Mouse (Mus musculus) heart, embryonic 14.5 days (tissue): ENCODE measurements around the gene Ncf2. TPM values are rescaled to one million over a fixed set of nuclear protein-coding genes. Genes with fewer than 3 reads are reported as not detected.
"Not testable (repeated sequence)": the region's sequence is repeated elsewhere in the genome, so short reads cannot be mapped to it uniquely, and the experiment has no call there.

ENCODE experiments used
- ATAC-seq: fragments of 200-750 bp; cut with Nextera tagmentation; 2 replicates; pipeline ENCODE4 v1.8.0; 2017; ENCODE audit warnings: low read depth, moderate TSS enrichment; ENCODE audit not compliant: insufficient number of reproducible peaks, insufficient read depth, low FRiP score
- H3K27ac ChIP-seq, 2 experiments: fragments of 200-500 bp in 1 of 2; fragments of 300-500 bp in 1 of 2; sonication (generic) in 1 of 2; replicated peaks in 1 of 2; 2 replicates each; pipeline ENCODE4 v1.5.1; 2012 to 2014; ENCODE audit warnings: low read depth in 2 of 2, low read length in 2 of 2, control low read depth in 1 of 2, mild to moderate bottlenecking in 1 of 2, mixed read lengths in 1 of 2; ENCODE audit not compliant: control insufficient read depth in 1 of 2, insufficient read depth in 1 of 2
- H3K27me3 ChIP-seq: fragments of 300-500 bp; sonication (generic); 2 replicates; pipeline ENCODE4 v1.6.1; 2014; ENCODE audit warnings: mild to moderate bottlenecking, low read length, control low read depth; ENCODE audit not compliant: control insufficient read depth, insufficient read depth
- H3K36me3 ChIP-seq: fragments of 300-500 bp; sonication (generic); 2 replicates; pipeline ENCODE4 v1.6.1; 2014; ENCODE audit warnings: mild to moderate bottlenecking, control low read depth, low read length, mixed read lengths; ENCODE audit not compliant: control insufficient read depth, insufficient read depth
- H3K4me1 ChIP-seq, 2 experiments: fragments of 200-500 bp in 1 of 2; fragments of 300-500 bp in 1 of 2; sonication (generic) in 1 of 2; 2 replicates each; pipeline ENCODE4 v1.6.1; 2012 to 2014; ENCODE audit warnings: low read length in 2 of 2, control low read depth in 1 of 2, mixed read lengths in 1 of 2; ENCODE audit not compliant: control insufficient read depth in 2 of 2, insufficient read depth in 2 of 2
- H3K4me2 ChIP-seq: fragments of 300-500 bp; sonication (generic); 2 replicates; pipeline ENCODE4 v1.6.1; 2014; ENCODE audit warnings: mild to moderate bottlenecking, low read length
- H3K4me3 ChIP-seq, 2 experiments: fragments of 200-500 bp in 1 of 2; fragments of 300-500 bp in 1 of 2; sonication (generic) in 1 of 2; 2 replicates each; pipeline ENCODE4 v1.5.1; 2012 to 2014; ENCODE audit warnings: low read length in 2 of 2, mild to moderate bottlenecking in 2 of 2, control low read depth in 1 of 2, low read depth in 1 of 2, moderate library complexity in 1 of 2; ENCODE audit not compliant: control insufficient read depth in 1 of 2, insufficient read depth in 1 of 2
- H3K9ac ChIP-seq: fragments of 300-500 bp; sonication (generic); 2 replicates; pipeline ENCODE4 v1.6.1; 2014; ENCODE audit warnings: mild to moderate bottlenecking, low read length
- H3K9me3 ChIP-seq: fragments of 300-500 bp; sonication (generic); 2 replicates; pipeline ENCODE4 v1.6.1; 2016; ENCODE audit warnings: low read length, control low read depth; ENCODE audit not compliant: control insufficient read depth
- WGBS: fragments of 180-500 bp; shearing (Covaris S2); extraction: QIAGEN DNeasy Blood & Tissue Kit; methylation state at CpG from one replicate; pipeline ENCODE4 v1.1.7; 2014; 5-methylcytosine and 5-hydroxymethylcytosine counted together
- polyA plus RNA-seq: library from polyadenylated mRNA; unstranded; fragments of >200 nt; fragmentation: Nextera tagmentation; extraction: Ambion mirVana; gene quantifications from 2 replicates; pipeline ENCODE4 v1.2.1, GENCODE M21; 2014

Ncf2 gene
- polyA plus RNA-seq, 1 experiment from 2014 or later = 3.1 TPM

DNA sequence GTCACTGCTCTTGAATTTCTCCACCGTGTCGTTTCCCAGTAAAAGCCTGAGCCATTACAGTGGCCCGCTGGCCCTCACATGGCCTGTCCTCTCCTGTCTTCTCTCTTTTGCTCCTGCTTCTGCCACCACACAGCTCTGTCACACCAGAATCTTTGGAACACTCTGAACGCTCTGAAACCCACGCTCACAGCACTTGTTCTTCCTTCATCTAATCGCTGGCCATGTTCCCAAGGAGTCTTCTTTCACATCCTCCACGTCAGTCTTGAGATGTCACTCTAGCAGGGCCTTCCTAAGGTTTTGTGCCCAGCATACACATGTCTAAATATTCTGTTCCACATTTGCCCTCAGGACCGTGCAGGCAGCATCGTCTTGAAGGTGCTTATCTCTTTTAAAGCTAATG, 29.0 kb upstream of the Ncf2 start:
- Histone ChIP-seq H3K27me3 (no peaks in the 10 kb centered on the region), H3K4me3 (no peak overlapping the region), H3K36me3 (peaks cover 75% of the 10 kb centered on the region), H3K4me2 (no peak overlapping the region), H3K9me3 (no peaks in the 10 kb centered on the region), H3K27ac (no peak overlapping the region), H3K9ac (no peak overlapping the region), H3K4me1 (0 out of 4 replicates have a peak, but pooled peaks cover 0 to 8% of the 10 kb centered on the region in 2 experiments)
- WGBS = 86% methylated on average over 9 of the region's 9 CpGs
- no peak for ATAC-seq

DNA sequence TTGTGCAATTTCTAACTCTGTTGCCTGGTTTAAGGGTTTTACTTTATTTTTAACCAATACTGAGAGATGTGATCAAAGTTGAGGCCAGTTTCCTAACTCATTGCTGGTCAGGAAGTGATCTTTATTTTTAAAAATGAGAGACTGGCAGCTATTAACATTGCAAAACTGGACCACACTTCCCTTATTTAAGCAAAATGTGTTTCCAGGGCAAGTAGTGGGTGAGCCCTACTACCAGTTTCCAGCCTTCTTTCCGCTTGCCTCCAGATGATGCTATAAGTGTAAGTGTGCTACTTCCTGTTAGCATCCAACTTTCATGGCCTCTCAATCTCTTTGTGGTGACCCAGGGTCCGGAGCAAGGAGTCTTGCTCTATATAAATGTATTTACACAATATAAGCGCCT, 25.4 kb upstream of the Ncf2 start:
- not testable (repeated sequence) for H3K4me2 ChIP-seq, H3K9ac ChIP-seq, H3K27me3 ChIP-seq, ATAC-seq, H3K4me1 ChIP-seq, H3K4me3 ChIP-seq, H3K9me3 ChIP-seq, H3K27ac ChIP-seq
- WGBS = 93% methylated on average over 3 of the region's 3 CpGs
- H3K36me3 ChIP-seq = peaks cover 70% of the 10 kb centered on the region

GRCm38 (mm10) chr1:152779071-152779737, 20.8 kb upstream of the Ncf2 start:
- Histone ChIP-seq H3K27ac (no peak overlapping the region), H3K36me3 (peaks cover 24% of the 10 kb centered on the region), H3K4me2 (peak overlapping the region; percentile 39), H3K27me3 (no peaks in the 10 kb centered on the region), H3K9me3 (no peaks in the 10 kb centered on the region), H3K4me3 (no peak overlapping the region), H3K9ac (no peak overlapping the region), H3K4me1 (0 out of 4 replicates have a peak, but pooled peaks cover 0 to 4% of the 10 kb centered on the region in 2 experiments)
- peak; percentile 59; the same call in 1 of the 2 replicates for ATAC-seq
- 18% methylated on average over 10 of the region's 10 CpGs for WGBS

GRCm38 (mm10) chr1:152784620-152785019, 15.4 kb upstream of the Ncf2 start:
- no peak overlapping the region for H3K4me3 ChIP-seq
- H3K27ac ChIP-seq = no peak overlapping the region
- no peaks in the 10 kb centered on the region for H3K27me3 ChIP-seq
- no peaks in the 10 kb centered on the region for H3K36me3 ChIP-seq
- ATAC-seq = no peak
- H3K9me3 ChIP-seq = no peaks in the 10 kb centered on the region
- H3K9ac ChIP-seq = no peak overlapping the region
- no peaks in the 10 kb centered on the region for H3K4me1 ChIP-seq
- 96% methylated on average over 8 of the region's 8 CpGs for WGBS
- no peak overlapping the region for H3K4me2 ChIP-seq

- H3K27ac ChIP-seq, H3K36me3 ChIP-seq, H3K4me1 ChIP-seq, H3K27me3 ChIP-seq, H3K9ac ChIP-seq, H3K4me2 ChIP-seq, ATAC-seq, H3K4me3 ChIP-seq, H3K9me3 ChIP-seq: not testable (repeated sequence)
- 83% methylated on average over 3 of the region's 3 CpGs for WGBS
Measured at GRCm38 (mm10) chr1:152785446-152785845, 14.5 kb upstream of the Ncf2 start.

DNA sequence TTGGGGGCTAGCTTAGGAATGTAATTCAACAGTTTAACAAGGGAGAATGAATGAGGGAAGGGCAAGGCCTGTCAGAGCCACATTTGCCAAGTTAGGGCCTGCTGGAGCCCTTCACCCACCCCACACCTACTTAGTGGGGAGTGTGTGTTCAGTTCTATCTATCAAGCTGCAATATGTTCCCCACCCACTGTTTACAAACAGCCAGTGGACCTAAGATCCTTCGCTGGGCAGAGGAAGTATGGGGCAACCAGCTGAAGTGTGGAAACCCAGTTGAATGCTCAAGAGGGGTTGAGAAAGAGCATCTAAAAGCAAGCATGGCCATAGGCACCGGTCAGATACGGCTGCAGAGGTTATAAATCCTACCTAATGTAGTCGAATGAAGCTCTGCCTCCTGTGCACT, 13.0 kb upstream of the Ncf2 start:
- no peak overlapping the region for H3K27ac ChIP-seq
- H3K4me2 ChIP-seq = no peak overlapping the region
- WGBS = 89% methylated on average over 4 of the region's 4 CpGs
- no peaks in the 10 kb centered on the region for H3K36me3 ChIP-seq
- H3K4me1 ChIP-seq = peaks cover 12% of the 10 kb centered on the region in 2 experiments
- ATAC-seq = no peak
- no peaks in the 10 kb centered on the region for H3K27me3 ChIP-seq
- no peak overlapping the region for H3K9ac ChIP-seq
- no peaks in the 10 kb centered on the region for H3K9me3 ChIP-seq
- H3K4me3 ChIP-seq = no peak overlapping the region

DNA sequence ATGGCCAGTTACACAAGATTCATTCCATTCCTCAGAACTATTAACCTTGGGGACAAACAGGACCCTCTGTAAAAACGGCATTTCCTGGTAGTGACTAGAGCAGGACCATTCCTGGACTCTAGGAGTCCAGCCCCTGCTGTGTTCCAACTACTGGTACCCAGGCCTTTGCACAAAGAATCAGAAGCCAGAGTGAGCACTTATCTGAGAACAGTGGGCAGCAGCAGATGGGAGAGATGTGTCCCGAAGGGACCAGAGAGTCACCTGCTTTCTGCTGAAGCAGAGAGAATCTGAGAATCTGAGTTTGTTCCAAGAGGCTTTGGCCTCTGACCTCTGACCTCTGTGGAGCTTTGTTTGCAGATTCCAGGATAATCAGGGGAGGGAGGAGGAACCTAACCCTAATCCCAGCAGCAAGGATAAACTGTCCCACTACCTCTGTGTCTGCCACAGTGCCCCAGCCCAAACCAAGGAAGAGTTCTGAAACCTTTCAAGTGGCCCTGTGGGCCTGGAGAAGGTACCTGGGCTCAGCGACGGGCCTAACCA, 11.8 kb upstream of the Ncf2 start:
- Histone ChIP-seq H3K9ac (no peak overlapping the region), H3K4me2 (no peak overlapping the region), H3K27me3 (no peaks in the 10 kb centered on the region), H3K9me3 (no peaks in the 10 kb centered on the region), H3K4me3 (no peak overlapping the region), H3K36me3 (no peaks in the 10 kb centered on the region), H3K27ac (no peak overlapping the region), H3K4me1 (peaks cover 12 to 15% of the 10 kb centered on the region in 2 experiments)
- 67% methylated on average over 4 of the region's 4 CpGs for WGBS
- ATAC-seq = no peak

DNA sequence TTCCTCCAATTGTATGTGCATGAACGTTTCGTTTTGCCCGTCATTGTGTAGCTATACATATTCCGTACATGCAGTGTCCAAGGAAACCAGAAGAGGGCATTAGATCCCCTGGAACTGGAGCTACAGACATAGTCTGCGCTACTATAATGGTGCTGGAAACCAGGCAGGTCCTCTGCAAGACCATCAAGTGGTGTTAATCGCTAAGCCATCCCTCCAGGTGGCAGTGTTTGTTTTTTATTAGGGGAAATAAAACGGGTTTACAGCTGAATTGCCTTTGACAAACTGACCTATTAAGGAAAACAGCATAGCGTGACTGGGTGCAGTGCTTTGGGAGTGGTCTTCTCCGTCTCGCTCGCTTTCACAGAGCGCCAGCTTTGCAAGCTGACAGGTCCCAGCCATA, 9.7 kb upstream of the Ncf2 start:
- H3K36me3 ChIP-seq = no peaks in the 10 kb centered on the region
- H3K4me3 ChIP-seq = no peak overlapping the region
- WGBS = 21% methylated on average over 12 of the region's 12 CpGs
- H3K27ac ChIP-seq = peak overlapping the region; percentile 61 to 65
- no peaks in the 10 kb centered on the region for H3K9me3 ChIP-seq
- H3K4me1 ChIP-seq = peaks cover 15 to 20% of the 10 kb centered on the region in 2 experiments
- no peaks in the 10 kb centered on the region for H3K27me3 ChIP-seq
- peak overlapping the region; percentile 47 for H3K4me2 ChIP-seq
- H3K9ac ChIP-seq = no peak overlapping the region
- ATAC-seq = 0 out of 2 replicates have a peak, but pooled peaks have one; percentile 18
